16 mouse cellular contexts compared by ENCODE assay signal in genomic region chr1:132650680-132651079, GRCm38 (mm10).
DNase-seq lines count a peak whose midpoint lies in the region; ATAC-seq lines count a peak whose summit lies in the region.
"Had no signal": no experiment of that assay in that cellular context is flagged by ENCODE, and none has a peak within 500 bp of the region (broad histone marks: within the 10 kb centered on the region; RNA-seq: fewer than 3 reads in every experiment).

No protein-coding gene starts in this region.

- H3K4me1 ChIP-seq in hindbrain, embryonic 10.5 days (replicated peaks): peaks cover 56% of the 10 kb centered on the region
- H3K4me1 ChIP-seq in midbrain, embryonic 12.5 days: peaks cover 38% of the 10 kb centered on the region
- H3K4me1 ChIP-seq in heart, embryonic 11.5 days (ENCODE audit: control insufficient read depth, insufficient read depth, low read length): no peaks in the 10 kb centered on the region
- H3K4me1 ChIP-seq: lung, embryonic 15.5 days had no signal

- peak; percentile 30 for DNase-seq in right cerebral cortex, postnatal 4 days
- DNase-seq in right cerebral cortex, postnatal 36 days (ENCODE audit: low spot score in 2 of 2): no peak
- peak; percentile 29 for DNase-seq in hindbrain, embryonic 10.5 days (ENCODE audit: low spot score)
- DNase-seq in frontal cortex, postnatal 25 days (ENCODE audit: low spot score in 2 of 2): no peak
- DNase-seq in left cerebral cortex, postnatal 25 days (ENCODE audit: low spot score in 2 of 2): no peak
- DNase-seq: adrenal gland, postnatal 10 days; gastrocnemius, adult 2 months; heart, adult 11 months; heart, postnatal 14 days; spleen, adult 18-20 months had no signal

- H3K9ac ChIP-seq in midbrain, embryonic 12.5 days (replicated peaks): no peak overlapping the region
- H3K9ac ChIP-seq in heart, embryonic 11.5 days (ENCODE audit: low read depth, low read length): no peak overlapping the region
- H3K9ac ChIP-seq: lung, embryonic 15.5 days; stomach, embryonic 15.5 days had no signal

- no peaks in the 10 kb centered on the region for H3K27me3 ChIP-seq in hindbrain, embryonic 10.5 days (ENCODE audit: insufficient read depth, poor library complexity, severe bottlenecking)
- no peaks in the 10 kb centered on the region for H3K27me3 ChIP-seq in midbrain, embryonic 12.5 days
- H3K27me3 ChIP-seq in heart, embryonic 11.5 days (ENCODE audit: control insufficient read depth, insufficient read depth, low read length): no peaks in the 10 kb centered on the region
- H3K27me3 ChIP-seq: lung, embryonic 15.5 days; stomach, embryonic 15.5 days had no signal

- no peak; the same call in 1 of the 2 replicates for ATAC-seq in midbrain, embryonic 12.5 days (ENCODE audit: low FRiP score, low read depth)
- ATAC-seq in heart, embryonic 11.5 days (replicated peaks; ENCODE audit: insufficient number of reproducible peaks, low FRiP score, low TSS enrichment): no peak; the same call in 1 of the 2 replicates
- ATAC-seq: intestine, embryonic 16.5 days had no signal

- H3K36me3 ChIP-seq in hindbrain, embryonic 10.5 days: no peaks in the 10 kb centered on the region
- no peaks in the 10 kb centered on the region for H3K36me3 ChIP-seq in midbrain, embryonic 12.5 days
- no peaks in the 10 kb centered on the region for H3K36me3 ChIP-seq in heart, embryonic 11.5 days (ENCODE audit: control insufficient read depth, insufficient read depth, low read length)
- H3K36me3 ChIP-seq: lung, embryonic 15.5 days; stomach, embryonic 15.5 days had no signal

- H3K4me2 ChIP-seq in midbrain, embryonic 12.5 days (replicated peaks): no peak overlapping the region
- no peak overlapping the region for H3K4me2 ChIP-seq in heart, embryonic 11.5 days
- H3K4me2 ChIP-seq: liver, embryonic 11.5 days; lung, embryonic 15.5 days; stomach, embryonic 15.5 days had no signal

- no peaks in the 10 kb centered on the region for H3K9me3 ChIP-seq in hindbrain, embryonic 10.5 days
- H3K9me3 ChIP-seq in midbrain, embryonic 12.5 days: no peaks in the 10 kb centered on the region
- H3K9me3 ChIP-seq in heart, embryonic 11.5 days (replicated peaks; ENCODE audit: control insufficient read depth, low read length): no peaks in the 10 kb centered on the region
- H3K9me3 ChIP-seq: lung, embryonic 15.5 days; stomach, embryonic 15.5 days had no signal

- WGBS in hindbrain, embryonic 10.5 days: 45% methylated on average over 9 of the region's 9 CpGs
- 49% methylated on average over 9 of the region's 9 CpGs for WGBS in midbrain, embryonic 12.5 days
- 53% methylated on average over 9 of the region's 9 CpGs for WGBS in heart, embryonic 11.5 days (ENCODE audit: insufficient replicate concordance)

- H3K27ac ChIP-seq in hindbrain, embryonic 10.5 days: peak overlapping the region; percentile 68
- peak overlapping the region; percentile 42 for H3K27ac ChIP-seq in midbrain, embryonic 12.5 days (replicated peaks)
- no peak overlapping the region for H3K27ac ChIP-seq in heart, embryonic 11.5 days (ENCODE audit: low read depth, low read length)
- H3K27ac ChIP-seq: gastrocnemius, adult 2 months; lung, embryonic 15.5 days; stomach, embryonic 15.5 days had no signal

- H3K4me3 ChIP-seq in hindbrain, embryonic 10.5 days: no peak overlapping the region
- H3K4me3 ChIP-seq in midbrain, embryonic 12.5 days: no peak overlapping the region
- no peak overlapping the region for H3K4me3 ChIP-seq in heart, embryonic 11.5 days (ENCODE audit: low read depth, low read length)
- H3K4me3 ChIP-seq: gastrocnemius, adult 2 months; lung, embryonic 15.5 days; stomach, embryonic 15.5 days had no signal

- intact Hi-C loops in left cerebral cortex, postnatal 25 days (cut with DNase I): no loop called here

Comparison
In these comparisons a context has a peak if more than half of its experiments do, and no peak if none do; other contexts are left out.
1. DNase-seq: peak in right cerebral cortex, postnatal 4 days (single experiment) and hindbrain, embryonic 10.5 days (single experiment); none in right cerebral cortex, postnatal 36 days (0 of 2), frontal cortex, postnatal 25 days (0 of 2) and left cerebral cortex, postnatal 25 days (0 of 2).